Mouse (Mus musculus) testis, adult 2 months (tissue): ENCODE measurements around the gene Pdzrn3.

Experiments
- CTCF ChIP-seq: fragments of 200-500 bp; IDR thresholded peaks from 2 replicates; pipeline ENCODE4 v1.5.1; 2012; ENCODE audit warnings: low read depth, mild to moderate bottlenecking, inconsistent platforms, low read length, moderate library complexity; ENCODE audit not compliant: control insufficient read depth, insufficient read depth, insufficient replicate concordance
- POLR2A ChIP-seq: fragments of 200-500 bp; IDR thresholded peaks from 2 replicates; pipeline ENCODE4 v1.6.1; 2012; ENCODE audit warnings: low read depth, mild to moderate bottlenecking, inconsistent platforms, low read length, moderate library complexity; ENCODE audit not compliant: control insufficient read depth

GRCm38 (mm10) chr6:101291944-101292343, 85.8 kb downstream of the Pdzrn3 start:
- TF ChIP-seq CTCF = no peak
- no peak for TF ChIP-seq POLR2A
